Mouse (Mus musculus): ENCODE measurements at regions not wholly inside any gene's neighbourhood (a gene's known extent, or its start where the extent isn't known, plus 50 kb on each side); places are given as distances from the start of the nearest gene placed in this dataset.
A peak's percentile ranks its signal among the peaks of the same experiment; 100 is the strongest.

GRCm38 (mm10) chr5:119080747-119081146 is 520.3 kb downstream of the Med13l start:
- no peak overlapping the region for H3K4me3 ChIP-seq (replicated peaks; ENCODE audit: low read length)
- TF ChIP-seq CTCF (conservative IDR thresholded peaks at IDR 0.05; ENCODE audit: low read length) (no peak), POU5F1 (IDR thresholded peaks at IDR 0.05; ENCODE audit: borderline replicate concordance, low read length) (no peak), NANOG (IDR thresholded peaks at IDR 0.05; ENCODE audit: borderline replicate concordance, low read length) (no peak)
- H3K27me3 ChIP-seq (ENCODE audit: insufficient read depth, low read length) = peaks cover 76% of the 10 kb centered on the region
- H3K4me1 ChIP-seq (replicated peaks; ENCODE audit: low read depth, low read length) = peaks cover 8% of the 10 kb centered on the region
- H3K9me3 ChIP-seq (ENCODE audit: low read length) = peaks cover 7% of the 10 kb centered on the region; the same call in 1 of the 2 replicates
- H3K36me3 ChIP-seq (ENCODE audit: insufficient read depth, low read length) = no peaks in the 10 kb centered on the region

GRCm38 (mm10) chr5:119082895-119083294 is 522.4 kb downstream of the Med13l start:
- Histone ChIP-seq H3K4me3 (replicated peaks; ENCODE audit: low read length) (no peak overlapping the region), H3K27me3 (ENCODE audit: insufficient read depth, low read length) (peaks cover 82% of the 10 kb centered on the region), H3K36me3 (ENCODE audit: insufficient read depth, low read length) (no peaks in the 10 kb centered on the region), H3K9me3 (ENCODE audit: low read length) (peaks cover 7% of the 10 kb centered on the region; the same call in 1 of the 2 replicates), H3K4me1 (replicated peaks; ENCODE audit: low read depth, low read length) (peaks cover 22% of the 10 kb centered on the region)
- no peak for TF ChIP-seq CTCF (conservative IDR thresholded peaks at IDR 0.05; ENCODE audit: low read length)
- TF ChIP-seq NANOG (IDR thresholded peaks at IDR 0.05; ENCODE audit: borderline replicate concordance, low read length) = no peak
- no peak for TF ChIP-seq POU5F1 (IDR thresholded peaks at IDR 0.05; ENCODE audit: borderline replicate concordance, low read length)

- peaks cover 46% of the 10 kb centered on the region for H3K27me3 ChIP-seq (ENCODE audit: insufficient read depth, low read length)
These were observed 537.2 kb downstream of the Med13l start for GRCm38 (mm10) chr5:119097576-119098193.

GRCm38 (mm10) chr5:119099817-119100216 is 539.3 kb downstream of the Med13l start:
- H3K4me1 ChIP-seq (replicated peaks; ENCODE audit: low read depth, low read length) = peaks cover 34% of the 10 kb centered on the region
- peaks cover 33% of the 10 kb centered on the region for H3K27me3 ChIP-seq (ENCODE audit: insufficient read depth, low read length)
- TF ChIP-seq CTCF (conservative IDR thresholded peaks at IDR 0.05; ENCODE audit: low read length) (no peak), POU5F1 (IDR thresholded peaks at IDR 0.05; ENCODE audit: borderline replicate concordance, low read length) (no peak), NANOG (IDR thresholded peaks at IDR 0.05; ENCODE audit: borderline replicate concordance, low read length) (no peak)
- H3K36me3 ChIP-seq (ENCODE audit: insufficient read depth, low read length) = no peaks in the 10 kb centered on the region
- no peak overlapping the region for H3K4me3 ChIP-seq (replicated peaks; ENCODE audit: low read length)
- no peaks in the 10 kb centered on the region for H3K9me3 ChIP-seq (ENCODE audit: low read length)

More at GRCm38 (mm10) chr5:119097576-119098193, 537.2 kb downstream of the Med13l start:
- peak overlapping the region; percentile 52 for H3K4me3 ChIP-seq (replicated peaks; ENCODE audit: low read length)
- no peak for TF ChIP-seq CTCF (conservative IDR thresholded peaks at IDR 0.05; ENCODE audit: low read length)
- no peak for TF ChIP-seq NANOG (IDR thresholded peaks at IDR 0.05; ENCODE audit: borderline replicate concordance, low read length)
- TF ChIP-seq POU5F1 (IDR thresholded peaks at IDR 0.05; ENCODE audit: borderline replicate concordance, low read length) = no peak
- H3K4me1 ChIP-seq (replicated peaks; ENCODE audit: low read depth, low read length) = peaks cover 34% of the 10 kb centered on the region
- no peaks in the 10 kb centered on the region for H3K36me3 ChIP-seq (ENCODE audit: insufficient read depth, low read length)
- H3K9me3 ChIP-seq (ENCODE audit: low read length) = no peaks in the 10 kb centered on the region

- Histone ChIP-seq H3K4me1 (replicated peaks; ENCODE audit: low read depth, low read length) (peaks cover 16% of the 10 kb centered on the region), H3K9me3 (ENCODE audit: low read length) (no peaks in the 10 kb centered on the region), H3K27me3 (ENCODE audit: insufficient read depth, low read length) (peaks cover 25% of the 10 kb centered on the region), H3K4me3 (replicated peaks; ENCODE audit: low read length) (no peak overlapping the region), H3K36me3 (ENCODE audit: insufficient read depth, low read length) (no peaks in the 10 kb centered on the region)
- no peak for TF ChIP-seq CTCF (conservative IDR thresholded peaks at IDR 0.05; ENCODE audit: low read length)
- no peak for TF ChIP-seq POU5F1 (IDR thresholded peaks at IDR 0.05; ENCODE audit: borderline replicate concordance, low read length)
- no peak for TF ChIP-seq NANOG (IDR thresholded peaks at IDR 0.05; ENCODE audit: borderline replicate concordance, low read length)
These were observed 543.0 kb downstream of the Med13l start for GRCm38 (mm10) chr5:119103503-119103902.

- TF ChIP-seq POU5F1 (IDR thresholded peaks at IDR 0.05; ENCODE audit: borderline replicate concordance, low read length) (no peak), CTCF (conservative IDR thresholded peaks at IDR 0.05; ENCODE audit: low read length) (no peak), NANOG (IDR thresholded peaks at IDR 0.05; ENCODE audit: borderline replicate concordance, low read length) (no peak)
- Histone ChIP-seq H3K4me1 (replicated peaks; ENCODE audit: low read depth, low read length) (no peaks in the 10 kb centered on the region), H3K9me3 (ENCODE audit: low read length) (peaks cover 9% of the 10 kb centered on the region; the same call in 1 of the 2 replicates), H3K36me3 (ENCODE audit: insufficient read depth, low read length) (no peaks in the 10 kb centered on the region), H3K27me3 (ENCODE audit: insufficient read depth, low read length) (peaks cover 22% of the 10 kb centered on the region), H3K4me3 (replicated peaks; ENCODE audit: low read length) (no peak overlapping the region)
These were observed 547.4 kb downstream of the Med13l start for GRCm38 (mm10) chr5:119107898-119108297.

- H3K4me3 ChIP-seq (replicated peaks; ENCODE audit: low read length) = no peak overlapping the region
- H3K27me3 ChIP-seq (ENCODE audit: insufficient read depth, low read length) = peaks cover 21% of the 10 kb centered on the region
- H3K9me3 ChIP-seq (ENCODE audit: low read length) = peaks cover 9% of the 10 kb centered on the region; the same call in 1 of the 2 replicates
- no peaks in the 10 kb centered on the region for H3K36me3 ChIP-seq (ENCODE audit: insufficient read depth, low read length)
- TF ChIP-seq POU5F1 (IDR thresholded peaks at IDR 0.05; ENCODE audit: borderline replicate concordance, low read length) (no peak), CTCF (conservative IDR thresholded peaks at IDR 0.05; ENCODE audit: low read length) (no peak), NANOG (IDR thresholded peaks at IDR 0.05; ENCODE audit: borderline replicate concordance, low read length) (no peak)
- H3K4me1 ChIP-seq (replicated peaks; ENCODE audit: low read depth, low read length) = peaks cover 3% of the 10 kb centered on the region; the same call in 1 of the 2 replicates
These were observed 549.0 kb downstream of the Med13l start for GRCm38 (mm10) chr5:119109501-119109900.

- Histone ChIP-seq H3K9me3 (ENCODE audit: low read length) (peaks cover 9% of the 10 kb centered on the region; the same call in 1 of the 2 replicates), H3K36me3 (ENCODE audit: insufficient read depth, low read length) (no peaks in the 10 kb centered on the region), H3K4me1 (replicated peaks; ENCODE audit: low read depth, low read length) (peaks cover 3% of the 10 kb centered on the region; the same call in 1 of the 2 replicates), H3K4me3 (replicated peaks; ENCODE audit: low read length) (no peak overlapping the region), H3K27me3 (ENCODE audit: insufficient read depth, low read length) (peaks cover 4% of the 10 kb centered on the region; the same call in 1 of the 2 replicates)
- no peak for TF ChIP-seq CTCF (conservative IDR thresholded peaks at IDR 0.05; ENCODE audit: low read length)
- no peak for TF ChIP-seq NANOG (IDR thresholded peaks at IDR 0.05; ENCODE audit: borderline replicate concordance, low read length)
These were observed 553.6 kb downstream of the Med13l start for GRCm38 (mm10) chr5:119114074-119114473.
